Mouse (Mus musculus): ENCODE measurements around the gene Hoxa9.
A peak's percentile ranks its signal among the peaks of the same experiment; 100 is the strongest.

The Hoxa9 gene

GRCm38 (mm10) chr6:52261751-52262462 lies 31.0 kb upstream of the Hoxa9 start:
- DNase-seq (ENCODE audit: low read depth, low spot score) = no peak

GRCm38 (mm10) chr6:52260654-52261575 lies 30.0 kb upstream of the Hoxa9 start, which contains the start of gene Hoxa13:
Hoxa13 (minus strand) TSS chr6:52260880.
- peak; percentile 57 for DNase-seq (ENCODE audit: low read depth, low spot score)

- peak; percentile 44 for DNase-seq (ENCODE audit: low read depth, low spot score)
These were observed 28.9 kb upstream of the Hoxa9 start for GRCm38 (mm10) chr6:52259811-52260261.

- DNase-seq (ENCODE audit: low read depth, low spot score) = no peak
These were observed 28.3 kb upstream of the Hoxa9 start for GRCm38 (mm10) chr6:52259081-52259790.

- DNase-seq (ENCODE audit: low read depth, low spot score) = peak; percentile 91
These were observed 26.1 kb upstream of the Hoxa9 start for GRCm38 (mm10) chr6:52256956-52257355.

GRCm38 (mm10) chr6:52253511-52254500 lies 22.9 kb upstream of the Hoxa9 start:
- DNase-seq (ENCODE audit: low read depth, low spot score) = peak; percentile 45

- DNase-seq (ENCODE audit: low read depth, low spot score) = no peak
These were observed 22.0 kb upstream of the Hoxa9 start for GRCm38 (mm10) chr6:52252775-52253376.

- no peak for DNase-seq (ENCODE audit: low read depth, low spot score)
These were observed 21.3 kb upstream of the Hoxa9 start for GRCm38 (mm10) chr6:52252016-52252774.

GRCm38 (mm10) chr6:52251177-52251879 lies 20.4 kb upstream of the Hoxa9 start:
- DNase-seq (ENCODE audit: low read depth, low spot score) = no peak

GRCm38 (mm10) chr6:52249826-52250225 lies 18.9 kb upstream of the Hoxa9 start:
- DNase-seq (ENCODE audit: low read depth, low spot score) = no peak

- no peak for DNase-seq (ENCODE audit: low read depth, low spot score)
These were observed 18.5 kb upstream of the Hoxa9 start for GRCm38 (mm10) chr6:52249415-52249738.

GRCm38 (mm10) chr6:52248638-52249414 lies 17.9 kb upstream of the Hoxa9 start:
- DNase-seq (ENCODE audit: low read depth, low spot score) = no peak

- no peak for DNase-seq (ENCODE audit: low read depth, low spot score)
These were observed 17.1 kb upstream of the Hoxa9 start for GRCm38 (mm10) chr6:52247766-52248637.

- no peak for DNase-seq (ENCODE audit: low read depth, low spot score)
These were observed 16.0 kb upstream of the Hoxa9 start for GRCm38 (mm10) chr6:52246916-52247315.

GRCm38 (mm10) chr6:52246403-52246803 lies 15.5 kb upstream of the Hoxa9 start:
- no peak for DNase-seq (ENCODE audit: low read depth, low spot score)

- peak; percentile 43 for DNase-seq (ENCODE audit: low read depth, low spot score)
These were observed 14.9 kb upstream of the Hoxa9 start, which contains the start of gene Hoxa11 for GRCm38 (mm10) chr6:52245757-52246142. Hoxa11 (minus strand) TSS chr6:52245810.
